Mouse (Mus musculus) layer of hippocampus, postnatal 10 days (tissue): ENCODE measurements around the gene Supt6. TPM values are rescaled to one million over a fixed set of nuclear protein-coding genes. Genes with fewer than 3 reads are reported as not detected.

Source experiments
- microRNA-seq, 2 experiments: library from miRNA; unstranded; fragments of <30 nt; microRNA quantifications; one replicate each; pipeline ENCODE4 v1.2.0; 2021
- total RNA-seq, 2 experiments: library from RNA; stranded (reverse); gene quantifications; 2 replicates each; pipeline ENCODE4 v1.2.3; 2021

Supt6 gene
- total RNA-seq, 2 experiments from 2014 or later: 91.6 to 94.6 TPM

Small RNAs within 50 kb of the gene (microRNA-seq; reads per million reads assigned to microRNA genes)
- 2.0 to 3.1 reads per million in 2 experiments for gene Mir7653

Other genes starting within 250 kb of the Supt6 start
- 10 to 100 TPM; 16.6 to 22.4 TPM for gene Dhrs13, start 213.7 kb downstream of the Supt6 start, total RNA-seq
- 100 to 1,000 TPM; 143 to 145 TPM for gene Flot2, start 208.1 kb downstream of the Supt6 start, total RNA-seq
- gene Eral1, start 165.6 kb downstream of the Supt6 start, total RNA-seq: 10 to 100 TPM; 19.0 to 20.1 TPM
- gene Fam222b, start 151.3 kb downstream of the Supt6 start, total RNA-seq: 10 to 100 TPM; 24.3 to 27.0 TPM
- 10 to 100 TPM; 47.8 to 48.9 TPM for gene Traf4, start 80.4 kb downstream of the Supt6 start, total RNA-seq
- 1 to 10 TPM; 6.2 to 6.4 TPM for gene Nek8, start 69.3 kb downstream of the Supt6 start, total RNA-seq
- 10 to 100 TPM; 37.0 to 38.8 TPM for gene Tlcd1, start 69.3 kb downstream of the Supt6 start, total RNA-seq
- 100 to 1,000 TPM; 878 to 942 TPM for gene Rpl23a, start 62.4 kb downstream of the Supt6 start, total RNA-seq
- gene Rab34, start 57.6 kb downstream of the Supt6 start, total RNA-seq: 10 to 100 TPM; 40.9 to 42.2 TPM
- gene Proca1, start 52.6 kb downstream of the Supt6 start, total RNA-seq: 1 to 10 TPM; 4.5 to 5.8 TPM
- 10 to 100 TPM; 57.0 to 67.2 TPM for gene Sdf2, start 241 bp downstream of the Supt6 start, total RNA-seq
- 100 to 1,000 TPM; 174 to 188 TPM for gene 2610507B11Rik, start 15.8 kb upstream of the Supt6 start, total RNA-seq
- gene BC030499, start 44.9 kb upstream of the Supt6 start, total RNA-seq: 1 to 10 TPM in 1 of 2 experiments, under 1 TPM in 1; 0.47 to 1.8 TPM
- 1 to 10 TPM; 6.5 to 7.1 TPM for gene Spag5, start 55.5 kb upstream of the Supt6 start, total RNA-seq
- 100 to 1,000 TPM; 396 to 461 TPM for gene Aldoc, start 77.0 kb upstream of the Supt6 start, total RNA-seq
- gene Pigs, start 82.4 kb upstream of the Supt6 start, total RNA-seq: 10 to 100 TPM; 75.0 to 75.9 TPM
- gene Unc119, start 97.5 kb upstream of the Supt6 start, total RNA-seq: 10 to 100 TPM; 37.6 to 39.0 TPM
- not detected for gene Foxn1, start 140.6 kb upstream of the Supt6 start, total RNA-seq
- gene Slc13a2, start 176.2 kb upstream of the Supt6 start, total RNA-seq: not detected
- 10 to 100 TPM; 10.7 to 13.0 TPM for gene Slc46a1, start 219.7 kb upstream of the Supt6 start, total RNA-seq